Mouse (Mus musculus) ovary, postnatal 36 days (tissue): Measurements from ENCODE around the gene Snx6.
"Not testable (repeated sequence)": the region's sequence is repeated elsewhere in the genome, so short reads cannot be mapped to it uniquely, and the experiment has no call there.

Experiments
- DNase-seq: peaks from one replicate; pipeline ENCODE4 v3.0.0; 2022; ENCODE audit warnings: low spot score, mixed read lengths

The Snx6 gene

GRCm38 (mm10) chr12:54803531-54803930 is 8.0 kb upstream of the Snx6 start:
- DNase-seq, result no peak

- DNase-seq, result no peak
Observed at GRCm38 (mm10) chr12:54796516-54797195, 1.2 kb upstream of the Snx6 start.

- DNase-seq, result no peak
Observed at GRCm38 (mm10) chr12:54794392-54794791, 1.1 kb downstream of the Snx6 start.

- no peak for DNase-seq
Observed at GRCm38 (mm10) chr12:54791465-54791864, 4.0 kb downstream of the Snx6 start.

GRCm38 (mm10) chr12:54789346-54790143 is 6.0 kb downstream of the Snx6 start:
- DNase-seq, result peak; percentile 22

- no peak for DNase-seq
Observed at GRCm38 (mm10) chr12:54763624-54764023, 31.9 kb downstream of the Snx6 start.

GRCm38 (mm10) chr12:54760676-54761075 is 34.8 kb downstream of the Snx6 start:
- DNase-seq, result no peak

GRCm38 (mm10) chr12:54758846-54759245 is 36.7 kb downstream of the Snx6 start:
- DNase-seq, result no peak

GRCm38 (mm10) chr12:54748647-54749046 is 46.9 kb downstream of the Snx6 start:
- no peak for DNase-seq

GRCm38 (mm10) chr12:54738661-54739243 is 56.8 kb downstream of the Snx6 start:
- DNase-seq, result peak; percentile 32

- DNase-seq, result not testable (repeated sequence)
Observed at GRCm38 (mm10) chr12:54737891-54738660, 57.4 kb downstream of the Snx6 start.

GRCm38 (mm10) chr12:54734307-54735131 is 61.0 kb downstream of the Snx6 start:
- peak; percentile 41 for DNase-seq

GRCm38 (mm10) chr12:54729140-54730059 is 66.1 kb downstream of the Snx6 start:
- DNase-seq, result not testable (repeated sequence)

- not testable (repeated sequence) for DNase-seq
Observed at GRCm38 (mm10) chr12:54718871-54719786, 76.4 kb downstream of the Snx6 start.

GRCm38 (mm10) chr12:54717516-54717915 is 78.0 kb downstream of the Snx6 start:
- DNase-seq, result not testable (repeated sequence)

- DNase-seq, result peak; percentile 39
Observed at GRCm38 (mm10) chr12:54713822-54714626, 81.5 kb downstream of the Snx6 start.

GRCm38 (mm10) chr12:54710494-54710879 is 85.0 kb downstream of the Snx6 start:
- DNase-seq, result peak; percentile 25
